Mouse (Mus musculus) Patski (cell line): Measurements from ENCODE around the gene Sox4. TPM values are rescaled to one million over a fixed set of nuclear protein-coding genes. Genes with fewer than 3 reads are reported as not detected.

Source experiments
- ATAC-seq: fragments of 100-300 bp; one replicate; pipeline ENCODE4 v1.8.0; 2021
- CTCF ChIA-PET: fragments of 350-600 bp; sonication (Branson Sonifier 250); formaldehyde crosslinking; loops from one replicate; lab custom pipeline; 2022; ENCODE audit warnings: inconsistent platforms; lab: Charles Lee
- POLR2A ChIA-PET: fragments of 350-600 bp; sonication (Branson Sonifier 250); formaldehyde crosslinking; loops from one replicate; lab custom pipeline; 2022; ENCODE audit warnings: antibody characterized with exemption, inconsistent platforms; lab: Charles Lee
- DNase-seq: peaks from one replicate; pipeline ENCODE4 v3.0.0-alpha.2; 2011; ENCODE audit warnings: low read depth, low spot score
- H3K27me3 ChIP-seq: fragments of 371-371 bp; one replicate; pipeline ENCODE4 v1.5.1; 2021
- CTCF ChIP-seq: fragments of 100-300 bp; IDR thresholded peaks from one replicate; pipeline ENCODE4 v1.5.1; 2021
- in situ Hi-C: fragments of 300-500 bp; cut with MboI; formaldehyde crosslinking; loops from 3 replicates; pipeline ENCODE4 v1.11.1; 2018; ENCODE audit warnings: low pct_unique_long_range_greater_than_20kb, mixed read lengths
- polyA plus RNA-seq: library from polyadenylated mRNA; unstranded; gene quantifications from one replicate; pipeline ENCODE4 v1.2.3, GENCODE M21; 2021

The Sox4 gene
- polyA plus RNA-seq, 1 experiment from 2014 or later: 73.4 TPM

DNA sequence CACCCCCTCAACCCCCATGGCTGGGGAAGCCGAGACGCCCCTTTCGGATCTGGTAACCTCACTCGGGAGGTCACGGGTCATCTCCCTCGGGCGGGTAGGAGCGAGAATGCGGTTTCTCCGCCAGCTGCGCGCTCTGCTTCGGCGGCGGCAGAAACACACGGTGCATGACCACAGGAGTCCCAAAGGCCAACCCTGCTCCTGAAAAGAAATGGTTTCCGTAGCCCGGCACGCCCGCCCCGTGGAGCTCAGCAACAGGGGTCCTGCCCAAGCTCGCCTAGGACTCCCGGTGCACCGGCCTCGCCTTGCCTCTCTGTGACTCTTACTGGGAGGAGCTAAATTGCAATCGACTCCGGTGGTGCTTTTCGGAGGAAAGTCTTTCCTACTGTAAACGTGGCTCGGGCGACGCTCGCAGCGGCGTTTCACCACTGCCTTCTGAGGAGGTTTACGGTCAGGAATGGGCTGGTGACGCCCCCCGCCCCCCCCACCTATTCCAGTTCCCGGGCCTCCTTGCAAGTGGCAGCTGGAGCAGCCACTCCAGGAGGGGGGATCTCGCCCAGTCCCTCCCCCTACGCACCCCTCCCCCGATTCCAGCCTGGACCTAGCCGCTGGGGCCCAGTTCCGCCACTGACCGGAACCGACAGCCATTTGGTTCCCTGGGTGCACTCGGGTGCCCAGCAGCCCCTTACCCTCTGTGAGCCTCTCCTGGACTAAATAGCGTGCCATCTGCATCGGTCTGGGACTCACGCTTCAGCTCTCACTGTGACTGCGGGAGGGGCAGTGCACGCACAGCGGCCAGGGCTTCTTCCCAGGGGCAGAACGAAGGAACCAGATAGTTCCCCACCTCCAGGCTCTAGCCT, 4.9 kb upstream of the Sox4 start:
- DNase-seq (no peak), ATAC-seq (peak; percentile 76)
- no peak for TF ChIP-seq CTCF
- ChIA-PET CTCF (interaction anchor here (0.6 to 2.4 kb wide), 8 partner anchors 190 to 888 kb away, joined by 3 to 15 read pairs (median 3); no protein-coding TSS in a partner anchor), POLR2A (interaction anchor here (0.8 to 0.9 kb wide), 2 partner anchors 545 to 641 kb away, joined by 3 read pairs; no protein-coding TSS in a partner anchor)
- no peaks in the 10 kb centered on the region for H3K27me3 ChIP-seq
- in situ Hi-C loops: loop anchor here (5.0 kb wide), 3 partner anchors 411 to 879 kb away; no protein-coding TSS in a partner anchor

DNA sequence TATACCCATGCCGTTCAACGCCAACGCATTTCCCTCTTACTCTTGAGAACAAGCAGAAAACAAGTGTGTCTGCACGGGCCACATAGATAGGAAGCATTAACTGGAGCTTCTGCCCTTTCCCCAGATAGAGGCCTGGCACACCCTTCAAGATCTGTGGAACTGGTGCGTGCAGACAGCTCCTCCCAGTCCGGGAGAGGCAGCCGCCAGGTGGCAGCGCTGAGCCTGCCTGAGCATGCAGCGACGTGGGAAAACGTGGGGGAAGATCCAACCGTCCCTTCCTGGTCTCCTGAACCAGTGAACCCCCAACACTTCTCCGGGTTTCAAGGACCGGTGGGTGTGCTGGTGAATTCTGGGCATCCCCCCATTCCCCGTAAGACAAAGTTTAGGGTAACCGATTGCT, 4.3 kb upstream of the Sox4 start:
- ChIA-PET POLR2A (interaction anchor here (0.8 to 0.9 kb wide), 2 partner anchors 546 to 642 kb away, joined by 3 read pairs; no protein-coding TSS in a partner anchor), CTCF (interaction anchor here (0.6 to 2.4 kb wide), 9 partner anchors 189 to 889 kb away, joined by 3 to 15 read pairs (median 3); no protein-coding TSS in a partner anchor)
- TF ChIP-seq CTCF: no peak
- no peaks in the 10 kb centered on the region for H3K27me3 ChIP-seq
- DNase-seq (no peak), ATAC-seq (peak; percentile 36)
- in situ Hi-C loops: loop anchor here (5.0 kb wide), 3 partner anchors 410 to 880 kb away; no protein-coding TSS in a partner anchor

DNA sequence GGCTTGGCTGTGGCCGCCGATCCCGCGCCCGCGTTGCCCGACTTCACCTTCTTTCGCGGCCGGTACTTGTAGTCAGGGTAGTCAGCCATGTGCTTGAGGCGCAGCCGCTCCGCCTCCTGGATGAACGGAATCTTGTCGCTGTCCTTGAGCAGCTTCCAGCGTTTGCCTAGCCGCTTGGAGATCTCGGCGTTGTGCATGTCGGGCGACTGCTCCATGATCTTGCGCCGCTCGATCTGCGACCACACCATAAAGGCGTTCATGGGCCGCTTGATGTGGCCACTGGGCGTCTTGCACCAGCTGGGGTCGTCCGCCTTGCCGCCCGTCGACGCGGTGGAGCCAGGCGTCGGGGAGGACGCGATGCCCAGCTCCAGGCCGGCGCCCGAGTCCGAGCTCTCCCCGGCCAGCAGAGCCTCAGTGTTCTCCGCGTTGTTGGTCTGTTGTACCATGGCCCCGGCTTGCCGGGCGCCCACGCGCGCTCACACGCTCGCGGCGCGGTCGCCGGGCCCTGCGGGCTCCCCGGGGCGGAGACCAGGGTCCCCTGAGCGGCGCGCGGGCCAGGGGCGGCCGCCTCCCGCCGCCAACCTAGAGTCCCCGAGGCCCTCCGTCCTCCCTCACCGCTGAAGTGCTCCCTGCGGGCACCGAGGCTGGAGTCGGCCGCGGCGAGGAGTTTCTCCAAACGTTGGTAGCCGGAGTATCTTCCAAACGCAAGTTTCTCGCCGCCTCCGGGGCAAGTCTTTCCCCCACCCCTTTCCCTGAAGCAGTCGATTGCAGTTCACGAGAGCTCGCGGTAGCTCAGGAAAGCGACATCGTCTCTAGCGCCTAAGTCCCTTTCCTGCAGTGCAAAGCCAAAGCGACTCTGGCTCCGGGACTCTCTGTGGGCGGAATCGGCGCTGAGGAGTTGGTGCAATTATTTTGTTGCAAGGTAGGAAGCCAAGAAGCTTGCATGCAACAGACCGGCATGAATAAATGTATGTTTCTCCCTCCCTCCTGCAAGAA, 639 bp downstream of the Sox4 start:
- CTCF ChIA-PET: no interaction called here
- TF ChIP-seq CTCF: no peak
- peak; percentile 51 for ATAC-seq
- POLR2A ChIA-PET: interaction anchor here (0.5 to 3.0 kb wide), 17 partner anchors 19 to 885 kb away, joined by 3 to 10 read pairs (median 4); no protein-coding TSS in a partner anchor
- in situ Hi-C loops: loop anchor here (5.0 kb wide), 1 partner anchor 196 kb away; no protein-coding TSS in a partner anchor
- no peaks in the 10 kb centered on the region for H3K27me3 ChIP-seq
- no peak for DNase-seq

DNA sequence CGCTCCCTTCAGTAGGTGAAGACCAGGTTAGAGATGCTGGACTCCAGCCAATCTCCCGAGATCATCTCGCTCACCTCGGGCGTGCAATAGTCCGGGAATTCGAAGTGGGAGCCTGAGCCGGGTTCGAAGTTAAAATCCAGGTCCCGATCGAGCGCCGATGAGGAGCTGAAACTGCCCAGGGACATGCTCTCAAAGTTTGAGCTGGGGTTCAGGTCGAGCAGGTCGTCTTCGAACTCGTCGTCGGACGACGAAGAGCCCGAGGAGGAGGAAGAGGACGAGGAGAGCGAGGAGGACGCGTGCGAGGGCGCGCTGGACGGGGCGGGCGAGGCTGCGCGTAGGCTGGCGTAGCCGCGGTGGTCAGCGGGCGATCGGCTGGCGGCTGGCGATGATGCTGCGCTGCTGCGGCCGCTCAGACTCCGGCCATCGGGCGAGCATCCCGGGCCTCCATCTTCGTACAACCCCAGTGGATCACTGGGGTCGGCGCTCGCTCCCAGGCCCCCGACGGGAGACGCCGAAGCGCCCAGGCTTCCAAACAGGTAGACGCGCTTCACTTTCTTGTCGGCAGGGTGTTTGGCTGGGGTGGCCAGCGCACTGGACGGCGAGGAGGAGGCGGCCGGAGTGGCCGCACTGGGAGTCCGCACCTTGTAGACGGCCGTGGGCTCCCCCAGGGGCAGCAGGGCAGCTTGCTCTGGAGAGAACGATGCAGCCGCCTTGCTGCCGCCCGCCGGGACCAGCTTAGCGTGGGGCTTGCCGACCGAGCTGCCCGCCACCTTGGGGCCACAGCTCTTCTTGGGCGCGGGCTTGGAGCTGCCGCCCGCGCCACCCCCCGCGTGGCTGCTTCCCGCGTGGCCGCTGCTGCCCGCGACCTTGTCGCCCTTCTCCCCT, 1.6 kb downstream of the Sox4 start:
- CTCF ChIA-PET: interaction anchor here (1.5 kb wide), 1 partner anchor 35 kb away, joined by 4 read pairs; no protein-coding TSS in a partner anchor
- POLR2A ChIA-PET: interaction anchor here (0.6 to 3.0 kb wide), 12 partner anchors 60 to 661 kb away, joined by 3 to 10 read pairs (median 4); no protein-coding TSS in a partner anchor
- in situ Hi-C loops: loop anchor here (5.0 kb wide), 1 partner anchor 195 kb away; no protein-coding TSS in a partner anchor
- DNase-seq: no peak
- TF ChIP-seq CTCF: no peak
- ATAC-seq: no peak
- no peaks in the 10 kb centered on the region for H3K27me3 ChIP-seq

DNA sequence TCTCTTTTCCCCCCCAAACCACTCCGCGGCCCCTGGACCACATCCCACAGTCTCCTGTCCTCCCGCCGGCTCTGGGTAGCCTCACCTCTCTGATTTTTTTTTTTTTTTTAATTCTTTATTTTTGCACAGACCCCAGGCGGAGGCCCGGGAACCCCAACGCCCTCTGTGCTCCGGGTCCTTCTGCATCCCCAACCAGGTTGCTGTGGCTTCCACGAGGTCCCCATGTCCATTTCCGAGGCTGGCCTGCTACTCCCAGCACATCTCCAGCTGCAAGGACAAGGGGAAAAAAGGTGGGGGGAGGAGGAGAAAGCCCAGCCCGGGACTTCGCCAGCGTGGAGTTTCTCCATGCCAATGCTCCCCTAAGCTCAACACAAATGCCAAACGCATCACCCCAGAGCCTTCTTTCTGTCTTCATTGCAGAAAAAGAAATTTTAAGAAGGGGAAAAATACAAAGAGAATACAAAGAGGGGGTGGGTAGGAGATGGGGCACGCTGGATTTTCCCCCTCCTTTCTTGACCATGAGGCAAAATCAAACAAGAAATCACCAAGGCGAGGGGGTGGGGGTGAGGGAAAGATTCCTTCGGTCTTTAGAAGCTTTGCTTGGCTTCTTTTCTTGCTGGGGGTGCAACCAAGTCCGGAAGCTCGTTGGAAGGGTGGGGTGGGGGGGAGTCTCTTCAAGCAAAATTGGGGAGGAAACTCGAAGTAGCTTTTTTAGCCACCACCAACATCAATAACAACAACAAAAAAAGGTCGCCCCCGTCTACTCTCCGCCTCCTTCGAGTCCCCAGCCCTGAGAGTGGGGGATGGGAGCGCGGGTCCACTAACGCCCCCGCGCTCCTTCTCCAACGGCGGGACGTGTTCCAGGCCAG, 2.7 kb downstream of the Sox4 start:
- in situ Hi-C loops: loop anchor here (5.0 kb wide), 1 partner anchor 194 kb away; no protein-coding TSS in a partner anchor
- H3K27me3 ChIP-seq: no peaks in the 10 kb centered on the region
- ATAC-seq (no peak), DNase-seq (no peak)
- TF ChIP-seq CTCF: no peak
- CTCF ChIA-PET: interaction anchor here (1.4 to 1.5 kb wide), 2 partner anchors 33 to 196 kb away, joined by 3 to 4 read pairs; no protein-coding TSS in a partner anchor
- POLR2A ChIA-PET: interaction anchor here (0.6 to 3.0 kb wide), 11 partner anchors 23 to 533 kb away, joined by 3 to 10 read pairs (median 4); no protein-coding TSS in a partner anchor

DNA sequence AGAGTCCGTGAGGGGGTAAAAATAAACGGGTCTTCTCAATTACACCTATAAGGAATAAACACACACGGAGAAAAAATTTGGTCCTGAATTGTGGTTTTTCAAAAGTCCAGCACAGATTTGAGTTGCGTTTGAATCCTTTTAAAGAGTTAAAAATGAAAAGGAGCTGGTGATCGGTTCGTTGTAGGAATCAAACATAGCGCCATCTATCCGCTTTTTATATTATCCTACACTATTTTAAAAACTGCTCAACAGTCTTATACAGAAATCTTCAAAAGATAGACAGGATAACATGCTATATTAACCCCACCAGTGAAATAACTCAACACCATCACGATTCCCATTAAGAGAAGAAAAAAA, 3.3 kb downstream of the Sox4 start:
- ChIA-PET CTCF (interaction anchor here (1.4 to 1.5 kb wide), 2 partner anchors 33 to 195 kb away, joined by 3 to 4 read pairs; no protein-coding TSS in a partner anchor), POLR2A (interaction anchor here (0.7 to 2.4 kb wide), 8 partner anchors 22 to 416 kb away, joined by 3 to 8 read pairs (median 4); no protein-coding TSS in a partner anchor)
- ATAC-seq (no peak), DNase-seq (no peak)
- TF ChIP-seq CTCF: no peak
- in situ Hi-C loops: loop anchor here (5.0 kb wide), 1 partner anchor 193 kb away; no protein-coding TSS in a partner anchor
- H3K27me3 ChIP-seq: no peaks in the 10 kb centered on the region

DNA sequence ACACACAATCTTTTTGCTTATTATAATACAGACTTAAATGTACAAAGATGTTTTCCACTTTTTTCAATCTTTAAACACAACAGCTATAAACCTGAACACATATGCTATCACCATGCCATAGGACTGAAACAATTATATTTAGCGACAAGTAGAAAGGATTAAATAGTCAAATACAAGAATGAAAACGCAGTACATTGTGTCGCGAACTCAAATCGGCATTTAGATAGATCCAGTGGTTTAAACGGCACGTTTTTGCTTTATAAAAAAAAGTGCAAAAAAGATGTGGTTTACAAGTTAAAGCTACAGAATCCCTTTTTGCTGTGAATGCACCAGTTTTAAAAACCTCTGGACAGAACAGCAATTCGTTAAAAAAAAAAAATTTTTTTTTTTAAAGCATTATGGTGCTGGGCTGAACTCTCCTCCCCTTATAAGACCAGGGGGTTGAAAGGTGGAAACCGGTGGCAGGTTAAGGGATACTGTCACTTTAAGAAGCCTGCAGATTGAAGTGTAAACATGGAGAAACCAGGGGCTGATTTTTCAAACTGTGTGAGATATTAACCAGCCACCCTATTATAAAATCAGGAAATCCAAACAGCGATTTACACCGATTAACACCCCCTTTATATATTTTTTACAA, 4.1 kb downstream of the Sox4 start:
- in situ Hi-C loops: loop anchor here (10.0 kb wide), 1 partner anchor 215 kb away; no protein-coding TSS in a partner anchor
- H3K27me3 ChIP-seq: no peaks in the 10 kb centered on the region
- no peak for TF ChIP-seq CTCF
- no peak for DNase-seq
- CTCF ChIA-PET: interaction anchor here (0.8 to 1.4 kb wide), 3 partner anchors 10 to 194 kb away, joined by 3 read pairs; no protein-coding TSS in a partner anchor
- no peak for ATAC-seq
- POLR2A ChIA-PET: interaction anchor here (0.5 to 0.8 kb wide), 3 partner anchors 68 to 899 kb away, joined by 3 to 4 read pairs (median 4); no protein-coding TSS in a partner anchor
